Mouse (Mus musculus): Measurements from ENCODE around the gene Adamts15. TPM values are rescaled to one million over a fixed set of nuclear protein-coding genes. Genes with fewer than 3 reads are reported as not detected.

Adamts15 gene
- polyA plus RNA-seq (2012; rRNA removed) (0.29 and 0.38 TPM in 2 replicates), polyA plus RNA-seq (2014; fragmentation: Nextera tagmentation; extraction: Ambion mirVana) (0.33 and 0.49 TPM in 2 replicates)

DNA sequence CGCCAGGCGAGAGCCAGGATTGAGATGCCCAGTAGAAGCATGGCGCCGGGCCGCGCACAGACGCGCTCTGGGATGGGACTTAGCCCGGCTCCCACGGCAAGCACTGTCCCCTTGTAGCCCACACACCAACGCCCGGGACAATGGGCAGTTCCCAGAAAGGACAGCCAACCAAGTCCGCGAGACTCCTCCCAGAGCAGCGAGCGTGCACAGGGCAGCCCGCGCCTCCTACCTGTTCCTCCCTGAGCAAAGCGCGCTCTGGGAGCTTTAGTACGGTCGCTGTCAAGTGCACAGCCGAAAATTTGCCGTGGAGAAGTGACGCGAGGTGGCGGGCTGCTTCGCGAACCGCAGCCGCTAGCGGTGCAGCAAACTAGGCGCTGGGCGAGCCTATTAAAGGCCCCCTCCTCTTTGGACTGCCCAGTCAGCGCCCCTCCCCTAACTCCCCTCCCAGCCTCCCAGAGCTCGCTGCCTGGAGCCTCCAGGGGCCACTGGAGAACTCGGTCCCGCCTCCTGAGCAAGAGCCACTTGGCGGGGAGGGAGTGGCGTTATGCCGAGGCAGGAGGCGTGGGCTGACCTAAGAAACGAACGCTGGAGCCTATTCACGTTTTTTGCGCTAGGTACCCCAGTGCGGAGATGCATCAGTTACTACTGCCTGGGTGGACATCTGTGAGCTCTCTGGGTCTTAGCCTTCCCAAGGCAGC, at the start of gene Adamts15:
Gene Adamts15, minus strand, starts transcription at position 256 of the 698 bp plus-strand sequence.
- Histone ChIP-seq H3K9ac (replicated peaks) (no peak within 1 kb of the TSS), H3K4me1 (replicated peaks; ENCODE audit: control insufficient read depth in 2 of 2, insufficient read depth in 2 of 2, low read length in 1 of 2) (no peaks in the 10 kb centered on the region), H3K36me3 (replicated peaks; ENCODE audit: control insufficient read depth, insufficient read depth, low read depth) (no peaks in the 10 kb centered on the region), H3K4me2 (ENCODE audit: low read depth) (peak within 1 kb of the TSS; percentile 48), H3K27me3 (ENCODE audit: control insufficient read depth, insufficient read depth, low read length) (peaks cover 15% of the 10 kb centered on the region), H3K9me3 (ENCODE audit: control insufficient read depth, low read length) (no peaks in the 10 kb centered on the region), H3K4me3 (ENCODE audit: insufficient read depth in 1 of 2, low read depth in 2 of 2, low read length in 2 of 2) (peak within 1 kb of the TSS; percentile 26 to 37), H3K27ac (no peak within 1 kb of the TSS)
- under 1% methylated on average over 46 of the region's 47 CpGs for WGBS (ENCODE audit: insufficient replicate concordance)
- no peak for TF ChIP-seq EP300 (IDR thresholded peaks at IDR 0.05; ENCODE audit: low read depth)
- TF ChIP-seq CTCF (IDR thresholded peaks at IDR 0.05; ENCODE audit: low read depth): 0 out of 2 replicates have a peak, but pooled peaks have one; percentile 0
- ATAC-seq (ENCODE audit: insufficient read depth): no peak
- DNase-seq (ENCODE audit: low read depth in 3 of 3, low spot score in 3 of 3): no peak

GRCm38 (mm10) chr9:30971967-30972366, 49.7 kb upstream of the Adamts15 start:
- Histone ChIP-seq H3K4me3 (ENCODE audit: insufficient read depth in 1 of 2, low read depth in 2 of 2, low read length in 2 of 2) (no peak overlapping the region), H3K9me3 (ENCODE audit: control insufficient read depth, low read length) (no peaks in the 10 kb centered on the region), H3K4me2 (ENCODE audit: low read depth) (no peak overlapping the region), H3K36me3 (replicated peaks; ENCODE audit: control insufficient read depth, insufficient read depth, low read depth) (no peaks in the 10 kb centered on the region), H3K4me1 (replicated peaks; ENCODE audit: control insufficient read depth in 2 of 2, insufficient read depth in 2 of 2, low read length in 1 of 2) (no peaks in the 10 kb centered on the region), H3K27me3 (ENCODE audit: control insufficient read depth, insufficient read depth, low read length) (no peaks in the 10 kb centered on the region), H3K27ac (no peak overlapping the region), H3K9ac (replicated peaks) (no peak overlapping the region)
- TF ChIP-seq EP300 (IDR thresholded peaks at IDR 0.05; ENCODE audit: low read depth): no peak
- no peak for TF ChIP-seq CTCF (IDR thresholded peaks at IDR 0.05; ENCODE audit: low read depth)
- no peak for DNase-seq (ENCODE audit: low read depth in 3 of 3, low spot score in 3 of 3)
- ATAC-seq (ENCODE audit: insufficient read depth): no peak
- WGBS (ENCODE audit: insufficient replicate concordance): 45% methylated on average over 4 of the region's 4 CpGs

GRCm38 (mm10) chr9:30970001-30970400, 47.7 kb upstream of the Adamts15 start:
- no peak for TF ChIP-seq CTCF (IDR thresholded peaks at IDR 0.05; ENCODE audit: low read depth)
- TF ChIP-seq EP300 (IDR thresholded peaks at IDR 0.05; ENCODE audit: low read depth): no peak
- no peak overlapping the region for H3K9ac ChIP-seq (replicated peaks)
- H3K27ac ChIP-seq: no peak overlapping the region
- H3K4me1 ChIP-seq (replicated peaks; ENCODE audit: control insufficient read depth in 2 of 2, insufficient read depth in 2 of 2, low read length in 1 of 2): no peaks in the 10 kb centered on the region
- H3K4me2 ChIP-seq (ENCODE audit: low read depth): no peak overlapping the region
- H3K9me3 ChIP-seq (ENCODE audit: control insufficient read depth, low read length): no peaks in the 10 kb centered on the region
- DNase-seq (ENCODE audit: low read depth in 3 of 3, low spot score in 3 of 3) (no peak), ATAC-seq (ENCODE audit: insufficient read depth) (no peak)
- H3K36me3 ChIP-seq (replicated peaks; ENCODE audit: control insufficient read depth, insufficient read depth, low read depth): no peaks in the 10 kb centered on the region
- no peak overlapping the region for H3K4me3 ChIP-seq (ENCODE audit: insufficient read depth in 1 of 2, low read depth in 2 of 2, low read length in 2 of 2)
- 61% methylated on average over 3 of the region's 3 CpGs for WGBS (ENCODE audit: insufficient replicate concordance)
- no peaks in the 10 kb centered on the region for H3K27me3 ChIP-seq (ENCODE audit: control insufficient read depth, insufficient read depth, low read length)

- no peak for ATAC-seq (ENCODE audit: insufficient read depth)
- TF ChIP-seq EP300 (IDR thresholded peaks at IDR 0.05; ENCODE audit: low read depth) (no peak), CTCF (IDR thresholded peaks at IDR 0.05; ENCODE audit: low read depth) (no peak)
- H3K27ac ChIP-seq: no peak overlapping the region
- DNase-seq (ENCODE audit: low read depth in 3 of 3, low spot score in 3 of 3): no peak
- H3K9ac ChIP-seq (replicated peaks): no peak overlapping the region
- no peaks in the 10 kb centered on the region for H3K36me3 ChIP-seq (replicated peaks; ENCODE audit: control insufficient read depth, insufficient read depth, low read depth)
- no peaks in the 10 kb centered on the region for H3K9me3 ChIP-seq (ENCODE audit: control insufficient read depth, low read length)
- H3K4me3 ChIP-seq (ENCODE audit: insufficient read depth in 1 of 2, low read depth in 2 of 2, low read length in 2 of 2): no peak overlapping the region
- H3K4me2 ChIP-seq (ENCODE audit: low read depth): no peak overlapping the region
- no peaks in the 10 kb centered on the region for H3K27me3 ChIP-seq (ENCODE audit: control insufficient read depth, insufficient read depth, low read length)
- no peaks in the 10 kb centered on the region for H3K4me1 ChIP-seq (replicated peaks; ENCODE audit: control insufficient read depth in 2 of 2, insufficient read depth in 2 of 2, low read length in 1 of 2)
- 56% methylated on average over 6 of the region's 6 CpGs for WGBS (ENCODE audit: insufficient replicate concordance)
Observed at GRCm38 (mm10) chr9:30968130-30968529, 45.9 kb upstream of the Adamts15 start.

DNA sequence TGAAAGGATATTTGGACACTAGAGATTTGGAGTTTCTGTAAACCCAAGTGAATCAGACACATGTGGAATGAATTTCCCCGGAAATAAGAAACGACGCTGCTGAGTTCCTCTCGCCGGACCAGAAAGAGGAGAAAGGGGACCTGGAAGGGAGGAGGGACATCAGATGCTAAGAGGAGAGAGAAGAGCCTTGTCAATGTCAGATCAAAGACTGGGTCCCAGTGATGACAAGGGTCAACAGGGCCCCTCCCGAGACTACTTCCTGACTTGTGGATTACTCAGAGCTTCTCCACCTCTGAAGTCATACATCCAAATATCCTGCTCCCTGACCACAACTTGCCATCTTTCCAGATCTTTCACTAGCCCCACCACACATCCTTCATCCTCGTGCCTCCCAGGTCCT, 44.6 kb upstream of the Adamts15 start:
- TF ChIP-seq EP300 (IDR thresholded peaks at IDR 0.05; ENCODE audit: low read depth) (no peak), CTCF (IDR thresholded peaks at IDR 0.05; ENCODE audit: low read depth) (no peak)

More for the DNA sequence above, 44.6 kb upstream of the Adamts15 start:
- no peak overlapping the region for H3K4me2 ChIP-seq (ENCODE audit: low read depth)
- H3K27ac ChIP-seq: no peak overlapping the region
- no peaks in the 10 kb centered on the region for H3K36me3 ChIP-seq (replicated peaks; ENCODE audit: control insufficient read depth, insufficient read depth, low read depth)
- H3K4me1 ChIP-seq (replicated peaks; ENCODE audit: control insufficient read depth in 2 of 2, insufficient read depth in 2 of 2, low read length in 1 of 2): no peaks in the 10 kb centered on the region
- 30% methylated on average over 7 of the region's 7 CpGs for WGBS (ENCODE audit: insufficient replicate concordance)
- H3K27me3 ChIP-seq (ENCODE audit: control insufficient read depth, insufficient read depth, low read length): no peaks in the 10 kb centered on the region
- ATAC-seq (ENCODE audit: insufficient read depth) (no peak), DNase-seq (ENCODE audit: low read depth in 3 of 3, low spot score in 3 of 3) (no peak)
- no peak overlapping the region for H3K4me3 ChIP-seq (ENCODE audit: insufficient read depth in 1 of 2, low read depth in 2 of 2, low read length in 2 of 2)
- no peak overlapping the region for H3K9ac ChIP-seq (replicated peaks)
- H3K9me3 ChIP-seq (ENCODE audit: control insufficient read depth, low read length): no peaks in the 10 kb centered on the region

Measured in liver, embryonic 14.5 days (tissue).